Mouse (Mus musculus) forelimb bud, embryonic 11.5 days (tissue): ENCODE results near the gene Barx2.
"Not testable (repeated sequence)": the region's sequence is repeated elsewhere in the genome, so short reads cannot be mapped to it uniquely, and the experiment has no call there.

Experiments
- DNase-seq: peaks from one replicate; pipeline ENCODE4 v3.0.0-alpha.2; 2012; ENCODE audit warnings: low read depth, low spot score

Gene Barx2

DNA sequence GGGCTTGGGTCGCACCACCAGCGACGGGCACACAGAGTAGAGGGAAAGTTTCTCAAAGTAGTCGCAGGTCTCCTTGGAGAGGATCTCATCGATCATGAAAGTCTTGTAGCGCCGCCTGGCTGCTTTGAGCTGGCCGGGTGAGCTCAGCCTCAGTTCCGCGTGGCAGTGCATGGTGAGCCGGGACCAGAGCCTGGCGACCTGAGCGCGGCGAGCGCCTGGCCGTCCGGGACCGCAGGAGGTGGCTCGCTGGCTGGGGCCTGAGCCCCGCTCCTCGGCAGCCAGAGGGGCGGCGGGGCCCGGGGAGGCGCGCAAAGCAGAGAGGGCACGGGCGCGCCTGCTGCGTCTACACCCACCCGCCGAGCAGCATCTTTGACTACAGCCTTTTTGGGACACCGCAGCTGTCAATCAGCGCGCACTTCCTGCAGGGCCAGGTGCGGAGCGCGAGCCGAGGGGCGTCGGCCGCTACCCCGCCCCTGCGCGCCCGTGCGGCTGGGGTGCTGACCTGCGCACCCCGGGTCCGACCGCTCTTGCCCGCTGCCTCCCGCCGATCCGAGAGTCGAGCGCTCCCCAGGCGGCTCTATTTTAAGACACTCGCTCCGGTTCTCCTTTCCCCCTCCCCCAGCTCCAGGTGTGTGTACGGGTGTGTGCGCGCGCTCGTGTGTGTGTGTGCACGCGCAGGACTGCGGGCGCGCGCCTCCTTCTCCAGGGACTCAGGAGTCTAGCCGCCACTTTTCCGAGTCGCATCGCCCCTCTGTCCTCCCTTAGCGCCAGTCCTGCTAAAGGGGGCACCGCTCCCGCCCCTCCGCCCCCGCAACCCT lies at the start of gene Barx2:
TSS of gene Barx2 (minus strand) at position 542 of the 818 bp plus-strand sequence.
- peak; percentile 56 for DNase-seq

DNA sequence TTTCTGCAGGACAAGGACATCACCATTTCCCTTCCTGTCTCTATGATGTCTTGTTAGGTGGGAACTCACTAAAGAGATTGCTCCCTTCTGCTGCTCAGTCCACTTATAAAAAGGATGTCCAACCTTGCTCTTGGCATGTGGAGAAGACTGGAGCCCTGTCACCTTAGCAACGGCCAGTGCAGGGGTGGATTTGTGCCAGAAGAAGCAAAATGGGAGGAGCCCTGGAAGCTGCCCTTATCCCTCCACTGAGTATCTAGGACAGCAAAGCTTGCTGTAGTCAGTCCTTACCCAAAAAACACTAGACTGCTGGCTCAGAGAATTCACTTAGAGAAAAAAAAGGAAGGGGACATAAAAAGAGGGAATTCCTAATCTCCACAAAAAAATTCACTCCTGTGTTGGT lies 49.0 kb upstream of the Barx2 start:
- no peak for DNase-seq

DNA sequence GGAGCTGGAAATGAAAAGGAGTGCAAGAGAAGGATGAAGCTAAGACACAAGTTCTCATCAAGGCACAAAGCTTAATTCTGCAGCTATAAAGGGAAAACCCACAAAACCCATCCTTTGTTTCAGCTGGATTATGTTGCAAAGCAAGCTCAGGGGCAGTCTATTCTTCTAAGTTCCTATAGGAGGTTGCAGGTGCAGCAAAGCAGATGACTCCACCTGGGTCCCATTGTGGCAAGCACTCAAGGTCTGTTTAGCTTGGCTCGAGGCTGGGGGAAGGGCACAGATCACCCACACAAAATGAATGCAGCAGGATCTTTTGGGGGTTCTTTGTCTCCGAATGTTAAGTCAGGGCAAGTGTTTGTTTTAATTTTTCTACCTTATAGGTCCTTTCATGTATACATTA lies 47.2 kb upstream of the Barx2 start:
- DNase-seq, result no peak

DNA sequence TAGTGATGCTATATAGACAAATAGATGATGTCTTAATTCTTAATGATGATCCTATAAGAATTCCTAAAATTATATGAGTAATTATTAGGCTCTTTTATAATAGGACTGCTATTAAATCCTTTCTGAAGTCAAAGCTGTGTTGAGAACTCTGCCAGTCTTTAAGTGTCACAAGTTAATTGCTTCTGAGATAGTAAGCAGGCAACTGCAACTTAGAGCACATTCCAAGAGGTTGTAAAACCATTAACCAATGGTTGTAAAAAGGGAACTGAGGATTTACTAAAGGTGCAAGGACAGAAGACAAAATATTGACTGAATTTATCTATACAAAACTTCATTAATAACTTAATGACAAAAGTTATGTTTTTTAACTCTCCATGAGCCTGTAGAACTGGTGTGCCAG lies 44.9 kb upstream of the Barx2 start:
- no peak for DNase-seq

DNA sequence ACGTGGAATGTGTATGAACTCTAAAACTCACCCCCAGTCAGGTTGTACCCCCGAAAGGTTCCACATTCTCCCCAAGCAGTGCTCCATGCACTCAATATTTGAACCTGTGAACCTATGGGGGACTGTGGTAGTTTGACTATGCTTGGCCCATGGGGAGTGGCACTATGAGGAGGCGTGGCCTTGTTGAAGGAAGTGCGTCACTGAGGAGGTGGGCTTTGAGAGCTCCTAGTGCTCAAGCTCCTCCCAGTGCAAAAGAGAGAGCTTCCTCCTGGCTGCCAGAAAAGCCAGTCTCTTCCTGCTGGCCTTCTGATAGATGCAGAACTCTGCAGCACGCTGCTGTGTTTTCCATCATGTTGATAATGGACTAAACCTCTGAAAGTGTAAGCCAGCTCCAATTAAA lies 37.2 kb upstream of the Barx2 start:
- DNase-seq, result no peak

DNA sequence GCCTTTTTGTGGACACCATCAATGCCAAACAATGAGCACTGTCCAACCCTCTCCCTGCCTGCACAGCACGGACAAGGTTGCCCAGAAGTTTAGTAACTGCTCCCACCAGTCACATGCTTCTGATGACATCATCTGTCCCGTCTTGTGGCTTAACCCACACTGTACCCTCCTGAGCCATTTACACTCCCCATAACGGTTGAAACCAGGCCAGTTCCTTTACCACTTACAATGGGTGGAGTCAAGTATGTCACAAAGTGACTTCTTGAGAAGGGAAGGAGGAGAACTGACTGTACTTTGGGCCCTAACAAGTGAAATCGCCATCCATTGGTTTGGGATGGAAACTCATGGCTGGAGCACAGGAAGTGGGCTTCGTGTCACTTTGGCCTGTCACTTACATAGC lies 35.8 kb upstream of the Barx2 start:
- no peak for DNase-seq

DNA sequence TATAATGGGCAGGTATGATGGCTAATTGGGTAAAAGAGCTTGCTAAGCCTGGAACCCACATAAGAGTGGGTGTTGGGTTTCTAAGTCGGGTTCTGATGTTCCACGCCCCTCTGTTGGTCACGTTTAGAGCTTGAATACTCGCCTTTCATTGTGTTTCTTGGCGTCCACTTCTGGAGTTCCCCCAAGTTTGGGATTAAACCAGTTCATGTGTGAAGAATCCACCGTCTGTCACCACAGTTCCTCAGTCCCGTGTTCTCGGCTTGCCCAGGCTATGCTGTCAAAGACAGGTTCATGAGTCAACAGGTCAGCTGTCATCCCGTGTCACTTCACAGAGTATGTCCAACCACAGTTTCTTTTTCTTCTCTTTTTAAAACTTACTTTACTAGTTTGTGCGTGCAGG lies 33.8 kb upstream of the Barx2 start:
- DNase-seq, result no peak

DNA sequence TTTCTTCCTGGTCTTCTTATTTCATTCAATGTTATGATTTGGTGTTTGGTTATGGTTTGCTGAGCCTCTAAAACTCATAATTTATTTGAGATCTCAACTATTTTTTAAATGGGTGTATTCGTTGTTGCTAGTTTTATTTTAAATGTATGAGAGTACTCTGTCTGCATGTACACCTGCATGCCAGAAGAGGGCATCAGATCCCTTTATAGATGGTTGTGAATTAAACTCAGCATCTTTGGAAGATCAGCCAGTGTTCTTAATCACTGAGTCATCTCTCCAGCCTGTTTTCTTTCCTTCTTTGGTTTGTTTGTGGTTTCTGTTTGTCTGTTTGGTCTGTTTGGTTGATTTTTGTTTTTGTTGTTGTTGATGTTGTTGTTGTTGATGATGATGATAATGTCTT lies 29.1 kb upstream of the Barx2 start:
- DNase-seq, result no peak

DNA sequence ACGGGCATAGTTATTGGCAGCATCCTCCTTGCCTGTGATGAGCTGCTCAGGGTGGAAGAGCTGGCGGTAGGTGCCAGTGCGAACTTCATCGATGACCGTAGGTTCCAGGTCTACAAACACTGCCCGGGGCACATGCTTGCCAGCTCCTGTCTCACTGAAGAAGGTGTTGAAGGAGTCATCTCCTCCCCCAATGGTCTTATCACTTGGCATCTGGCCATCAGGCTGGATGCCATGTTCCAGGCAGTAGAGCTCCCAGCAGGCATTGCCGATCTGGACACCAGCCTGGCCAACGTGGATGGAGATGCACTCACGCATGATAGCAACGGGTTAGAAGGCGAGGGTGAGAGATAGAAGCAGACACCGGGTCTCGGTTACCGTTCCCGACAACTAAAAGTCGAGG lies 23.2 kb upstream of the Barx2 start:
- not testable (repeated sequence) for DNase-seq

DNA sequence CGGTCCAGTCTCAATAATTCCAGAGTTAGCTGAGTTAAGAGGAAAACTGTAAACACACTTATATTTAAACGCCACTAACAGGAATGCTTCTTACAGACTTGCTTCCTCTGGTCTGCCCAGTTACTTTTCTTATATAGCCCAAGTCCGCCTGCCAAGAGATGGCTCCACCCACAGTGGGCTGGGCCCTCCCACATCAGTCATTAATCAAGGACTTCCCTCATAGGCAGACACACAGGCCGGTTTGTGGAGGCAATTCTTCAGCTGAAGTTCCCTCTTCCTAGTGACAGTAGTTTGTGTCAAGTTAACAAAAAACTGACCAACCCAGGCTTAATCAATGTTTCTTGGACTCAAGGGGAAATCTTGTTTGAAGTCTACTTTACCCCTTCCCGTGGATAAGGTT lies 18.4 kb upstream of the Barx2 start:
- no peak for DNase-seq

DNA sequence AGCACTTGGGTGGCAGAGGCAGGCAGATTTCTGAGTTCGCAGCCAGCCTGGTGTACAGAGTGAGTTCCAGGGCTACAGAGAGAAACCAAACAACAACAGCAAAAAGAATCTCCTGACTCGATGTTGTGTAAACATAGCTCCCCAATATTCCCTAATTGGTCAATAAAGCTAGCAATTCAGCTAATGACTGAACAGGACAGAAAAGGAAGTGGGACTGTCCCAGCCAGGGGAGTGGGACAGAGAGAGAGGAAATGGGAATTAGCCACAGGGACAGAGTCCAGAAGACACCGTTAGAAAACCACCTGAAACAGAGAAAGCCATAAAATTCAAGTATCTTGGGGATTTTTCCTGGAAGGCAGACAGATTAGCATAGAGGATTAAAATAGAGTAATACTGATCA lies 18.0 kb upstream of the Barx2 start:
- DNase-seq, result no peak

DNA sequence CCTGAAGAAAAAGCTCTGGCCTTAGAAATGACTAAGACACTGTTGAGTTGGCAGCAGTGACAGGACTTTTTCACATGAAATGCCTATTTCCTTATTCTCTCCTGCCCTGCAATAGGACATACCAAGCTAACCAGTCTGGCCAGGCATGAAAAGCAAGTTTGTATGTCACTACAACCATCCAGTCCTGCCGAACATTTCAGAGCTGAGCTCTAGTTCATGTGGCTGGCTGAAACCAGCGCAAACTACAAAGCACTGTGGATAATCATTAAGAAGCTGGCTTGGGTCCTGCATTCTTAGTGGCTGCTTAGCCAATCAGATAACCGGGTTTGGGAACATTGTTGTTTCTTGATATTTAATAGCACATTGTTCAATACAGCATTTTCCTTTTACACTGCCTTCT lies 13.5 kb upstream of the Barx2 start:
- no peak for DNase-seq

DNA sequence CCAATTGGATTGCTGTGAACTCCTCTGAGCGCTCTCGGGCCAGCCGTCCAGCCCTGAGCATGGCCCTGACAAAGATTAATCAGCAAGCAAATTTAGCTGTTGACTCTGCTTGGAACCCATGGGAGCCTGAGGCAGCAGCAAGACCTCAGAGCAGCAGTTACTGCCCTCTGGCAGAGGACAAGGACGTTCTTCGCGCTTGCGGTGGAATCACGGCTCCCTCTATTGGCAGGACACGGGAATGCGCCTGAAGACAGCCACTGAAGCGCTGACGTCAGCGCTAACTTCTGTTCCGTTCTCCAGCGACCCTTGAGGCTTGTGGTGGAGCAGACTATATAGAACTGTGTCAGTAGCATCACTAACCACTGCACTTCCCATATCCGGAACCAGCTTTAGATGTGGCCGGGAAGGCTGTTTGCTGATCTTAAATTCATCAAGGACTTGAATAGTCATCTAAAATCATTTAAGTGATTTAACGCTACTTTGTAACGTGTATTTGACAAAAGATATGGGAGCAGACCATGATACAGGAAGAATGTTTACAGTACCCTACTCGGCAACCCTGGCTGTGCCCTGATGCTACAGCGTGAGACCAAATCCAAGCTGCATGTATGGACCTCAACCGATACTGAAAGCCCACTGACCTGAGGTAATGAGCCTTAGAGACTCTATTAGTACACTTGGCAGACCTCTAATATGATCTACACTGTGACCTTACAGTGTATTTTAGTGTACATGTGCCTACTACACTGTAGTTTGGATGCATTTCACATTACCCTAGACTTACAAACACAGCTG lies 12.8 kb upstream of the Barx2 start:
- DNase-seq, result peak; percentile 91

DNA sequence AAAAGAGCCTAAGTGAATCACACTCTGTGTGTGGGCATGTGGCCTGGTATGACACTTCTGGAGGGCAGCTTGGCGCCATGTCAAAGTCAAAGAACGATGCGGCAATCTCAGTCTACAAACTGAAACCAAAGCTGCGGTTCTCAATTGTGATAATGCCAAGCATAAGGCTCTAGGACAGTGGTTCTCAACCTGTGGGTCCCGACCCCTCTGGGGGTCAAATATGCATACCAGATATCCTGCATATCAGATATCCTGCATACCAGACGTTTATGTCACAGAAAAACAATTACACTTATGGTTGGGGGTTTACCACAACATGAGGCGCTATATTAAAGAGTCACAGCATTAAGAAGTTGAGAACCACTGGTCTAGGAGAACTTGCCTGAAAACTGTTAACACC lies 10.3 kb upstream of the Barx2 start:
- no peak for DNase-seq

DNA sequence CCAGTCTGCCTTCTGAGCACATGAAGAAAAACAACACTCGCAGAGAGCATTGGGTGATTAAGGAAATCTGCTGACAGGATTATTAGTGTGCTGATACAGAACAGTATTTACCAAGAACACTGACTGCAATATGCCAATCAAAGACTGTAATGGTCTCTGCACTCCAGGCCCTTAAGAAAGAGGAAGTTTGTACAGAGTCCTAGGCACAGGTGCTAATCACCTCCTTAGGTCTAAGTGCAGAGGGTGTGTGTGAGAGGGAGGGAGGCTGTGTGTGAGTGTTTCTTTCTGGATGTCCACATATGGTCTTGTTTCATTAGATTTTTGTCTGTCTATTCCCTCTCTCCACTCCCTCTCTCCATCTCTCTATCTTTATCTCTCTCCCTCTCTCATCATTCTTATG lies 6.5 kb upstream of the Barx2 start:
- DNase-seq, result no peak

DNA sequence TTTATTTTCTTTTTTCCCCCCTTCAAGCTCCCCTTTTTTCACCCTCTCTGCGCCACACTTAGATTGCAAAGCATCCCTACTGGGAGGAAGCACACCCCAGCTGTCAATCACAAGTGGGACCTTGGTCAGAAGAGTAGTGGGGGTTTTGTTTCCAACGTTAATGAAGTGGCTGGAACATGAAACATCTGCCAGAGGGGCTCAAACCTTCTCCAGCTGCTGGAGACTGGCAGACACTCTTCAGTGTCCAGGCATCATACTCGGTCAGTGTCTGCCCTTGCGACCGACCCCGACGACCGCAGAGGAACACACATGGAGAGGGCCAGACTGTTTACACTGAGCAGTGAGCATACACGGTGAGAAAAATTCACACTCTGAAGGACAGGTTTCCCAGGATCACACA lies 3.2 kb upstream of the Barx2 start:
- DNase-seq, result no peak

DNA sequence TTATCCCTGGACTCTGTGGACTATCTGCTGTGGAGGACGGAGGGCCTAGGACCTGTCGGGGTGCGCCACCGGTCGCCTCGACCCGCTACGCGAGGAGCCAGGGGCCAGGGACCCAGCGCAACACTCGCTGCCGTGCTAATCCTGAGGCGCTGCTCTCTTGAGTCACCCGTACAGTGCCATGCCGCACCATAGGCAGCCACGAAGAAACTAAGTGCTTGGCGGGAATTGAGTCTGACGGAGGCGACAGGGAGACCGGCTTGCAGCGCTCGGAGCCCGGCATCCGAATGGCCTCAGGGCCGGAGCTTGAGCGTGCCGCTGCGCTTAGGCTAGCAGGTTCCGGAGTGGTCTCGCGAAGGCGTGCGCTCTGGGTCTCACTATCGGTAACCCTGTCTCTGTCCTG lies 1.6 kb upstream of the Barx2 start:
- peak; percentile 43 for DNase-seq

DNA sequence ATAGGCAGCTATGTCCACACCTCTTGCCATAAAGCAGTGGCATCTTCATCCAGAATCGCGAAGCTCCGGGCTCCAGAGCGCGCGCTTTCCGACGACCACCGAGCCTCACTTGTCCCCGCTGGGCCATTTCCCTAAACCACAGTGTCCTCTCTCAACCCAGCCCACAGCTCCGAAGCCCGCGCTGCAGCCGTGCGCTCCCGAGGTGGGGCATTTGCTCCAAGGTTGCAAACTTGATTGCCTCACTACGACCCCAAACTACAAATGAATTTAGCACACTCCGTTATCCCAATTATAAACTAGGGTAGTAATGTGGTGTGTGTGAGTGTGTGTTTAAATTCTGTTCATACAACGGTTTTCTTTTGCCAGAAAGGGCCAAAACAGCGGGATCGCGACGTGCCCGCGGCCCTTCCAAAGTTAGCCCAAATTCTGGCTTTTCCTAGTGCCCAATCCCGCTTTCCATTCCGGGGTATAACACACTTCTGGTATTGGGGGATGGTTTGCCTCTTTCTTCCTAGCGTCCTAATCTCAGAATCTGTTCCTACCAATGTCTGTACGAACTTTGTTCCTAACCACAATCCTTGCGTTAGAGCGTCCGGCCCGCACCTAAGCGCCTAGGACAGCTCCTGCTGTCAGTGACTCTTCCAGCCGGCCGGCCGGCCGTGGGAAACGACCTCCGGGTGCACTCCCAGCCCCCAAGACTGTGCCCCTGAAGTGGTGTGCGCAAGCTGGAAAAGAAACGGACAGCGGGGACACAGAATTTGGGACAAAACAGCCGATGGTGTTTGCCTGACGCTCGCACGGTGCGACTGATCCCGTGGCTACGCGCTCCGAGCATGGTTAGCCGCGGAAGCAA lies 703 bp upstream of the Barx2 start:
- peak; percentile 24 for DNase-seq

DNA sequence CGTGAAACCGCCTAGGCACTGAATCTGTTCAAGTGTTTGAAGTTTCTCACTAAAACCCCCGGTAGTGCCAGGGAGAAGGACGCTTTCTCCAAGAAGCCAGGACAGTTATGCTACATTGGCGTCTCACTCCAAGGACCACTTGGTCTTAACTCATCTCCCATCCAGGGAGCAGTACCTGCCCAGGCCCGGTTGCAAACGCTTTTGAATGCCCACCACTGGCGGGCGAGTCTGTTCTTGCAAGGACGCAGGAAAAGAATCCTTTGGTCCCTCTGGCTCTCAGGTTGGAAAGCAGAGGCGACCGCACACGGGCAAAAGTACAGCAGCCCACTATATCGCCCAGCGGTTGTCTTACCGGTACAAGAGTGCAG lies 725 bp downstream of the Barx2 start:
- DNase-seq, result no peak

DNA sequence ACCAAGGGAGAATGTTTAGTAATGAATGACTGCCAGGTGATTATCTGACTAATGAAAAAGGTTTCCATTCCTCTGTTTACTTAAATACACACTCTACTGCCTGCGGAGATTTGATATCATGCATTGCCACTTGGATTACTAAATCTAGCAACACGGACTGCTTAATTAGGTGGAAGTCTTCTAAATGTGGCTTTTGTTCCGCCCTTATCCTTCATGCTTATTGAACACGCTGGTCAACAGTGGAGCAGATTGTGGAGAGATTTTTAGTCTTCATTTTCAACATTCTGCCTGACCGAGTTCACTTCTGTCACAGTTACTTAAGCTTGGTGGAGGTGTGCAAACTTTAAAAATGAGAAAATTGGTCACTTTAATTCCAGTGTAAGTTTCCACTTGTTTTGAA lies 3.0 kb downstream of the Barx2 start:
- DNase-seq, result no peak

DNA sequence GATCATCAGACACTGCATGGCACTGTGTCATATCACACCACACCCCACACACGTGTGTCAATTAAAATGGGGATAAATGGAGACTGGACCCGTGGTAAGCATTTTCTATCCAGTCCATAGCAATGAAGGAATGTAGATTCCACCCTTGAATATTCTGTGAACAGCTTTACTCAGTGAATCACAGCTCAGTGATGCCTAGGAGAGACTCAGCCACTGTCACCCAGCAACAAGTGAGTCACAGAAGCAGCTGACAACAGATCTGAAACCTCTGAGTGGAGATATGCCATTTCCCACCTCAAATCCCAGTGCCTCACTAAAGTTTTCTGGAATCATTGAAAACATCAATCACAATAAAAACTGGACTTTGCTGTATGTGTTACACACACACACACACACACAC lies 11.5 kb downstream of the Barx2 start:
- DNase-seq, result no peak

DNA sequence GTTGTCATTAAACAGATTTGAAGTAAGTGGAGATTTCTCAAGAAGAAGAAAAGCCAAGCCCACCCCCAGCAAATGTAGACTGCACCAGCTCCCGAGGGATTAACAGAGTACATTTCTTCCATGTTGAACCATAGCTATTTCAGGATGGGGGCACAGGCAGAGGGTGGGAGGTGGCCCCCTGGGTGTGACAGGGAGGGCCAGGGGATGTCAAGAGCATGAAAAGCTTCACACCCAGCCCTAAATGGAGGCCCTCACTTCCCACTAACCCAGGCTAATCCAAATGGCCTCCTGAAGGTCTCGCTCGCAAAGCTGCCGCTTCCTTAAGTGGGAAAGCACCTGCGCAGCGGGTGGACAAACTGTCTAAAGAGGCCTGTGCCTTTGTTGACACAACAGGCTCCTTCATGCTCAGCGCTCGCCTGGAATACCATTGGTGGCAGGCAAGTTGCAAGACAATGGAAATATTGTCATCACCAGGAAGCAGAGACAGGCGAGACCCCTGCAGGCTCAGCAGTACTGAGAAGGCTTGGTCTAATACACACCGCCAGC lies 18.4 kb downstream of the Barx2 start:
- no peak for DNase-seq
